Mouse (Mus musculus) liver, postnatal 0 days (tissue): Measurements from ENCODE around the gene Ccl6.
A peak's percentile ranks its signal among the peaks of the same experiment; 100 is the strongest.

ENCODE experiments used
- CTCF ChIP-seq: sonication (generic); IDR thresholded peaks from 2 replicates; pipeline ENCODE4 v1.5.1; 2016; ENCODE audit warnings: antibody characterized with exemption, low read depth
- EP300 ChIP-seq: IDR thresholded peaks from 2 replicates; pipeline ENCODE4 v1.6.1; 2016; ENCODE audit warnings: antibody characterized with exemption, low read depth, mild to moderate bottlenecking

DNA sequence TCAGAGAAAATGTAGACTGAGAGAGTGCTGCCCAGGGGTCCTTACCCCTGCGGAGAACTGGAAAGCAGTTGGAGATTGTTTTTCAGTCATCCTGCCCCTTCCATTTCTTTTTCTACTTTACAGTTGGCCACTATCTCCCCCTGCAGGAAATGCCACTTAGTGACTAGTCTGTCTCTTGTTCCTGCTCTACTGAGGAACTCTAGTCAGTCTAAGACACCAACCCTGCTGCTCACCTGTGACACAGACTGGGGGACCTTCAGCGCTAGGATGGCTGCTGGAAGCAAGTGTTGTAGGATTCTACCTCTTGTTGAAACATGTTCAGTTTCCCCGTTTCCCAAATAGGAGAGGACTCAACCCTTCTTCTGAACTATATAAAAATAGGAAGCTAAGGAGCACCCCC lies 46.6 kb upstream of the Ccl6 start:
- TF ChIP-seq EP300, result no peak
- peak; percentile 64 for TF ChIP-seq CTCF
